Mouse (Mus musculus): ENCODE measurements around the gene Nol9.

The Nol9 gene

GRCm38 (mm10) chr4:152026751-152027508, 12.2 kb upstream of the Nol9 start:
- ChIA-PET CTCF (interaction anchor here (0.6 to 3.7 kb wide), 16 partner anchors 10 to 186 kb away, joined by 3 to 47 read pairs (median 4); partner anchors contain the start of genes Nol9 (in 3 of the 4), Tas1r1 (in 2 of the 4) and Klhl21 (in 1 of the 4)), POLR2A (interaction anchor here in 3 of 4 experiments (0.8 to 5.4 kb wide), 39 partner anchors 7 to 292 kb away, joined by 3 to 65 read pairs (median 4); partner anchors contain the start of genes Klhl21 (in 3 of the 3), Nol9 (in 2 of the 3), Tas1r1 (in 2 of the 3) and Thap3 (in 2 of the 3))

- CTCF ChIA-PET = interaction anchor here (0.6 to 3.7 kb wide), 23 partner anchors 9 to 291 kb away, joined by 3 to 47 read pairs (median 4); partner anchors contain the start of genes Nol9 (in 3 of the 4), Tas1r1 (in 2 of the 4), Dnajc11 (in 1 of the 4) and Klhl21 (in 1 of the 4)
- POLR2A ChIA-PET = interaction anchor here in 3 of 4 experiments (0.6 to 5.4 kb wide), 55 partner anchors 8 to 450 kb away, joined by 3 to 65 read pairs (median 4); partner anchors contain the start of genes Klhl21 (in 3 of the 3), Nol9 (in 3 of the 3), Tas1r1 (in 3 of the 3) and Phf13 (in 2 of the 3)
Observed at GRCm38 (mm10) chr4:152027524-152027923, 11.6 kb upstream of the Nol9 start, which contains the start of gene Zbtb48. Gene Zbtb48 (minus strand): TSS chr4:152027671.

GRCm38 (mm10) chr4:152028456-152028855, 10.7 kb upstream of the Nol9 start:
- ChIA-PET POLR2A (interaction anchor here (0.6 to 5.4 kb wide), 39 partner anchors 9 to 900 kb away, joined by 3 to 65 read pairs (median 5); partner anchors contain the start of genes Nol9 (in 4 of the 4), Klhl21 (in 3 of the 4), Tas1r1 (in 3 of the 4) and Phf13 (in 1 of the 4)), CTCF (interaction anchor here in 3 of 4 experiments (0.6 to 3.7 kb wide), 17 partner anchors 10 to 900 kb away, joined by 3 to 47 read pairs (median 5); partner anchors contain the start of genes Nol9 (in 2 of the 3), Tas1r1 (in 2 of the 3), Dnajc11 (in 1 of the 3) and Klhl21 (in 1 of the 3))

- POLR2A ChIA-PET = interaction anchor here (0.6 to 5.4 kb wide), 24 partner anchors 9 to 900 kb away, joined by 3 to 65 read pairs (median 6); partner anchors contain the start of genes Nol9 (in 4 of the 4), Tas1r1 (in 3 of the 4), Klhl21 (in 2 of the 4) and Thap3 (in 1 of the 4)
- CTCF ChIA-PET = interaction anchor here in 3 of 4 experiments (0.5 to 3.7 kb wide), 12 partner anchors 10 to 900 kb away, joined by 3 to 47 read pairs (median 6); partner anchors contain the start of genes Nol9 (in 2 of the 3), Tas1r1 (in 2 of the 3), Dnajc11 (in 1 of the 3) and Klhl21 (in 1 of the 3)
Observed at GRCm38 (mm10) chr4:152029087-152029486, 10.0 kb upstream of the Nol9 start.

GRCm38 (mm10) chr4:152029997-152030396, 9.1 kb upstream of the Nol9 start:
- CTCF ChIA-PET = interaction anchor here (0.6 to 3.7 kb wide), 9 partner anchors 8 to 97 kb away, joined by 3 to 47 read pairs (median 5); partner anchors contain the start of genes Dnajc11 (in 1 of the 4), Nol9 (in 1 of the 4), Tas1r1 (in 1 of the 4) and Thap3 (in 1 of the 4)
- POLR2A ChIA-PET = interaction anchor here in 3 of 4 experiments (0.6 to 5.4 kb wide), 17 partner anchors 8 to 233 kb away, joined by 3 to 65 read pairs (median 4); partner anchors contain the start of genes Klhl21 (in 2 of the 3), Nol9 (in 2 of the 3), Tas1r1 (in 2 of the 3) and Phf13 (in 1 of the 3)

- ChIA-PET CTCF (interaction anchor here in 2 of 4 experiments (0.8 to 1.3 kb wide), 8 partner anchors 10 to 64 kb away, joined by 3 to 5 read pairs (median 3); no protein-coding TSS in a partner anchor), POLR2A (interaction anchor here in 2 of 4 experiments (0.7 to 1.8 kb wide), 11 partner anchors 9 to 141 kb away, joined by 3 to 8 read pairs (median 4); partner anchors contain the start of genes Phf13 (in 2 of the 2) and Klhl21 (in 1 of the 2))
Observed at GRCm38 (mm10) chr4:152032922-152033321, 6.2 kb upstream of the Nol9 start.

- CTCF ChIA-PET = interaction anchor here (0.6 to 3.9 kb wide), 8 partner anchors 9 to 120 kb away, joined by 3 to 28 read pairs (median 3); partner anchors contain the start of genes Klhl21 (in 1 of the 4) and Zbtb48 (in 1 of the 4)
- POLR2A ChIA-PET = interaction anchor here in 3 of 4 experiments (0.7 to 3.5 kb wide), 10 partner anchors 8 to 62 kb away, joined by 3 to 33 read pairs (median 4); partner anchors contain the start of genes Zbtb48 (in 3 of the 3) and Thap3 (in 1 of the 3)
Observed at GRCm38 (mm10) chr4:152036464-152036863, 2.7 kb upstream of the Nol9 start.

- POLR2A ChIA-PET = interaction anchor here (0.6 to 3.5 kb wide), 35 partner anchors 9 to 289 kb away, joined by 3 to 33 read pairs (median 4); partner anchors contain the start of genes Zbtb48 (in 3 of the 4), Phf13 (in 2 of the 4), Thap3 (in 2 of the 4) and Camta1 (in 1 of the 4)
- CTCF ChIA-PET = interaction anchor here (0.6 to 3.9 kb wide), 62 partner anchors 8 to 888 kb away, joined by 3 to 28 read pairs (median 4); partner anchors contain the start of genes Zbtb48 (in 3 of the 4), Klhl21 (in 2 of the 4), Phf13 (in 2 of the 4) and Espn (in 1 of the 4)
Observed at GRCm38 (mm10) chr4:152038225-152038984, 716 bp upstream of the Nol9 start, which contains the start of gene Tas1r1. Gene Tas1r1 (minus strand): TSS chr4:152038568.

GRCm38 (mm10) chr4:152039831-152040310, 750 bp downstream of the Nol9 start:
- CTCF ChIA-PET = interaction anchor here in 3 of 4 experiments (1.2 to 3.9 kb wide), 10 partner anchors 12 to 94 kb away, joined by 3 to 28 read pairs (median 6); partner anchors contain the start of gene Zbtb48 (in 3 of the 3)
- POLR2A ChIA-PET = interaction anchor here in 2 of 4 experiments (0.8 to 3.5 kb wide), 12 partner anchors 11 to 93 kb away, joined by 3 to 33 read pairs (median 4); partner anchors contain the start of genes Klhl21 (in 1 of the 2) and Zbtb48 (in 1 of the 2)

- ChIA-PET CTCF (interaction anchor here in 3 of 4 experiments (0.6 to 1.7 kb wide), 10 partner anchors 14 to 291 kb away, joined by 3 to 6 read pairs (median 3); no protein-coding TSS in a partner anchor), POLR2A (interaction anchor here (0.6 to 1.9 kb wide), 20 partner anchors 9 to 379 kb away, joined by 3 to 11 read pairs (median 4); partner anchors contain the start of genes Zbtb48 (in 2 of the 4) and Phf13 (in 1 of the 4))
Observed at GRCm38 (mm10) chr4:152041924-152042641, 3.0 kb downstream of the Nol9 start.

GRCm38 (mm10) chr4:152043171-152043570, 4.0 kb downstream of the Nol9 start:
- POLR2A ChIA-PET = interaction anchor here in 3 of 4 experiments (0.5 to 2.1 kb wide), 30 partner anchors 8 to 271 kb away, joined by 3 to 11 read pairs (median 4); partner anchors contain the start of genes Zbtb48 (in 3 of the 3), Klhl21 (in 2 of the 3), Phf13 (in 1 of the 3) and Plekhg5 (in 1 of the 3)
- CTCF ChIA-PET = interaction anchor here in 3 of 4 experiments (0.6 to 1.7 kb wide), 13 partner anchors 11 to 290 kb away, joined by 3 to 6 read pairs (median 3); no protein-coding TSS in a partner anchor

- CTCF ChIA-PET = interaction anchor here in 3 of 4 experiments (0.6 to 1.1 kb wide), 3 partner anchors 30 to 393 kb away, joined by 3 read pairs; no protein-coding TSS in a partner anchor
- POLR2A ChIA-PET = interaction anchor here in 2 of 4 experiments (0.6 to 2.8 kb wide), 10 partner anchors 9 to 45 kb away, joined by 3 to 9 read pairs (median 4); partner anchors contain the start of genes Klhl21 (in 2 of the 2), Plekhg5 (in 1 of the 2) and Zbtb48 (in 1 of the 2)
Observed at GRCm38 (mm10) chr4:152044609-152045008, 5.5 kb downstream of the Nol9 start.

GRCm38 (mm10) chr4:152062390-152063110, 23.4 kb downstream of the Nol9 start:
- ChIA-PET POLR2A (interaction anchor here in 3 of 4 experiments (0.6 to 2.8 kb wide), 22 partner anchors 10 to 1408 kb away, joined by 3 to 9 read pairs (median 4); partner anchors contain the start of genes Nol9 (in 1 of the 3), Phf13 (in 1 of the 3), Plekhg5 (in 1 of the 3) and Zbtb48 (in 1 of the 3)), CTCF (interaction anchor here in 3 of 4 experiments (0.6 to 1.7 kb wide), 13 partner anchors 9 to 709 kb away, joined by 3 to 5 read pairs (median 3); no protein-coding TSS in a partner anchor)

- ChIA-PET CTCF (interaction anchor here in 1 of 4 experiments (2.1 kb wide), 1 partner anchor 29 kb away, joined by 7 read pairs; the partner anchor contains the start of genes Nol9 and Tas1r1), POLR2A (interaction anchor here in 2 of 4 experiments (0.5 to 0.9 kb wide), 3 partner anchors 16 to 97 kb away, joined by 3 to 5 read pairs (median 4); no protein-coding TSS in a partner anchor)
Observed at GRCm38 (mm10) chr4:152067280-152067679, 28.2 kb downstream of the Nol9 start.

All from embryonic stem cell, embryonic (primary cell).